32 mouse cellular contexts compared by ENCODE assay signal in genomic region chr16:87604883-87605282, GRCm38 (mm10). TPM values are rescaled to one million over a fixed set of nuclear protein-coding genes. Genes with fewer than 3 reads are reported as not detected.
DNase-seq lines count a peak whose midpoint lies in the region; ATAC-seq and TF ChIP-seq lines count a peak whose summit lies in the region.
"Had no signal": no experiment of that assay in that cellular context is flagged by ENCODE, and none has a peak within 500 bp of the region (broad histone marks: within the 10 kb centered on the region; RNA-seq: fewer than 3 reads in every experiment).

No protein-coding gene starts in this region.

- no peak overlapping the region for H3K4me2 ChIP-seq in liver, embryonic 11.5 days
- H3K4me2 ChIP-seq: embryonic facial prominence, embryonic 15.5 days; forebrain, embryonic 12.5 days; hindbrain, embryonic 13.5 days; limb, embryonic 13.5 days; liver, embryonic 12.5 days had no signal

- no peaks in the 10 kb centered on the region for H3K27me3 ChIP-seq in thymus, adult 2 months (ENCODE audit: control insufficient read depth, insufficient read depth, low read length)
- H3K27me3 ChIP-seq in liver, embryonic 11.5 days (replicated peaks; ENCODE audit: control insufficient read depth, insufficient read depth, low read length): no peaks in the 10 kb centered on the region
- H3K27me3 ChIP-seq: embryonic facial prominence, embryonic 15.5 days; forebrain, embryonic 12.5 days; hindbrain, embryonic 13.5 days; limb, embryonic 13.5 days; liver, embryonic 12.5 days had no signal

- H3K9me3 ChIP-seq in liver, embryonic 11.5 days (ENCODE audit: control insufficient read depth, low read length): no peaks in the 10 kb centered on the region
- H3K9me3 ChIP-seq: embryonic facial prominence, embryonic 10.5 days; embryonic facial prominence, embryonic 15.5 days; forebrain, embryonic 12.5 days; heart, embryonic 10.5 days; hindbrain, embryonic 13.5 days; limb, embryonic 13.5 days; liver, embryonic 12.5 days had no signal

- H3K9ac ChIP-seq in liver, embryonic 11.5 days (ENCODE audit: low read depth, low read length): no peak overlapping the region
- H3K9ac ChIP-seq: embryonic facial prominence, embryonic 15.5 days; forebrain, embryonic 12.5 days; hindbrain, embryonic 13.5 days; limb, embryonic 13.5 days; liver, embryonic 12.5 days; liver, postnatal 0 days had no signal

- peak; percentile 29 for DNase-seq in thymus, postnatal 14 days
- no peak for DNase-seq in thymus, adult 2 months
- no peak for DNase-seq in Muller cell, postnatal 12 days (ENCODE audit: inconsistent ontology term)
- no peak for DNase-seq in frontal cortex, postnatal 10 days (ENCODE audit: low spot score in 2 of 2)
- no peak for DNase-seq in liver, embryonic 11.5 days (ENCODE audit: low spot score)
- DNase-seq: adrenal gland, adult 2 months; adrenal gland, postnatal 36 days; cerebellum, adult 2 months; cerebellum, postnatal 14 days; gastrocnemius, postnatal 14 days; heart, postnatal 36 days; kidney, adult 18-20 months; kidney, postnatal 36 days; liver, postnatal 0 days; lung, postnatal 4 days; midbrain, embryonic 14.5 days; retina, postnatal 1 day; right cerebral cortex, postnatal 14 days had no signal

- no peak for TF ChIP-seq POLR2A in thymus, adult 2 months (IDR thresholded peaks at IDR 0.05; ENCODE audit: control insufficient read depth, extremely low read depth, insufficient read depth, low read length, poor library complexity)

- peaks cover 11% of the 10 kb centered on the region; the same call in 1 of the 2 replicates for H3K4me1 ChIP-seq in thymus, adult 2 months (replicated peaks; ENCODE audit: control insufficient read depth, insufficient read depth, low read length)
- no peaks in the 10 kb centered on the region for H3K4me1 ChIP-seq in liver, embryonic 11.5 days (replicated peaks; ENCODE audit: control insufficient read depth, insufficient read depth, low read length)
- H3K4me1 ChIP-seq: embryonic facial prominence, embryonic 10.5 days; embryonic facial prominence, embryonic 15.5 days; forebrain, embryonic 12.5 days; hindbrain, embryonic 13.5 days; limb, embryonic 13.5 days had no signal

- H3K27ac ChIP-seq in thymus, adult 2 months (ENCODE audit: control insufficient read depth, insufficient read depth, low read length): no peak overlapping the region
- H3K27ac ChIP-seq in liver, embryonic 11.5 days (ENCODE audit: low read depth, low read length): no peak overlapping the region
- H3K27ac ChIP-seq: embryonic facial prominence, embryonic 10.5 days; embryonic facial prominence, embryonic 15.5 days; forebrain, embryonic 12.5 days; heart, embryonic 10.5 days; hindbrain, embryonic 13.5 days; layer of hippocampus, adult 2 months; left cerebral cortex, adult 2 months; limb, embryonic 13.5 days; liver, embryonic 12.5 days had no signal

- no peak for TF ChIP-seq CTCF in thymus, adult 2 months (IDR thresholded peaks at IDR 0.05; ENCODE audit: borderline replicate concordance, control insufficient read depth, extremely low read depth, insufficient read depth, low read length, poor library complexity)

- H3K4me3 ChIP-seq in thymus, adult 2 months (ENCODE audit: control insufficient read depth, insufficient read depth, low read length): no peak overlapping the region
- no peak overlapping the region for H3K4me3 ChIP-seq in liver, embryonic 11.5 days (ENCODE audit: low read depth, low read length)
- H3K4me3 ChIP-seq: embryonic facial prominence, embryonic 10.5 days; embryonic facial prominence, embryonic 15.5 days; forebrain, embryonic 12.5 days; heart, embryonic 10.5 days; hindbrain, embryonic 13.5 days; layer of hippocampus, adult 2 months; left cerebral cortex, adult 2 months; limb, embryonic 13.5 days; liver, embryonic 12.5 days had no signal

- ATAC-seq in activated CD4-positive, CD25-positive, alpha-beta regulatory T cell, adult 4 months: peak; percentile 32
- ATAC-seq in megakaryocyte, adult 5-6 weeks (ENCODE audit: poor library complexity, severe bottlenecking): peak; percentile 53
- ATAC-seq in liver, embryonic 11.5 days (replicated peaks; ENCODE audit: low FRiP score): no peak
- ATAC-seq: liver, embryonic 12.5 days; liver, postnatal 0 days had no signal

- no peaks in the 10 kb centered on the region for H3K36me3 ChIP-seq in thymus, adult 2 months (ENCODE audit: control insufficient read depth, insufficient read depth, low read length)
- no peaks in the 10 kb centered on the region for H3K36me3 ChIP-seq in liver, embryonic 11.5 days (ENCODE audit: control insufficient read depth, insufficient read depth, low read length)
- H3K36me3 ChIP-seq: embryonic facial prominence, embryonic 10.5 days; embryonic facial prominence, embryonic 15.5 days; forebrain, embryonic 12.5 days; G1E; heart, embryonic 10.5 days; hindbrain, embryonic 13.5 days; limb, embryonic 13.5 days; liver, embryonic 12.5 days had no signal

- WGBS in thymus, adult 2 months: 44% methylated on average over 2 of the region's 2 CpGs
- WGBS in liver, embryonic 11.5 days: 59% methylated on average over 2 of the region's 2 CpGs

RNA-seq across cellular contexts. Expression of gene Map3k7cl, which starts 51.8 kb away (rescaled TPM):
- 3.9 and 4.1 TPM in 2 replicates for polyA plus RNA-seq in thymus, adult 2 months (2012; rRNA removed)
- polyA plus RNA-seq in activated CD4-positive, CD25-positive, alpha-beta regulatory T cell, adult 4 months (2017; shearing (Covaris generic)): not detected
- not detected in 2 replicates for total RNA-seq in megakaryocyte, adult 5-6 weeks (2015)
- not detected in 2 replicates for total RNA-seq in megakaryocyte, adult 5-6 weeks (2017)
- polyA plus RNA-seq in liver, embryonic 11.5 days (2014; fragmentation: Nextera tagmentation; extraction: Ambion mirVana): not detected in 2 replicates
- total RNA-seq: monocyte, adult 5-6 weeks had no signal
- polyA plus RNA-seq: embryonic facial prominence, embryonic 10.5 days; forebrain, embryonic 12.5 days; G1E; heart, embryonic 10.5 days; liver, embryonic 12.5 days; liver, postnatal 0 days; midbrain, embryonic 14.5 days; neural tube, embryonic 14.5 days had no signal
